ENCODE assay signal across 9 mouse cellular contexts in the genomic region with DNA sequence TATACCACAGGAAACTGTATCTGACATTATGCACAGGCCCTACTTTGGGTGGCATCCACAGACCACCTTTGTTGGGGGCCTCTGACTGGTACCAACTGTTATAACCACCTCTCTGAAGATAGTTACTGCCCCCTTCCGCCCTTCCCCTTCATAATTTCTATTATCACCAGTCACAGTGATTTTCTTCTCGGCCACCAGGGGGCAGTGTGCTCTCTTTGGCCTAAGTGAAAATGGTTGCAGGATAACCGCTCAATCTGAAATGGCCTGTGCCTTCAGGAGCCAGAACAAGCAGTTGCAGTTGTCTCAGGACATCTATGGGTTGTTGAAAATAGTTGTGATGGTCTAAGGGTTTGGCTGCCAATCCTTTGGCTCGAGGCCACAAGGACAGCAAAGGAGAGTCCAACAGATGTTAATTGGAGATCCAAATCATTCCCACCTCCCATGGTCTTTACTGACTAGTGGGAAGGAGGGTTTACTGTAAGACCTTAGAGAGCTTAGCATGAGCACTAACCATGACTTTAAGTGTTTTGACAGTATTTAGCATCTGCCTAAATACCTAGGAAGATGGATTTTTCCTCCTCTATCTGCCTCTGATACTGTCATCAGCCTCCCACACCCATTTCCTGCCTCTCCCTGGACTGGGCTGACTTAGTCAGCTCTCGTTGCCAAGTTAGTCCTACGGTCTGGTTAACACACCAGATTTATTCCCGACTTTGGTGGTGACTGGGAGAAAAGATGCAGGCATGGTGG. TPM values are rescaled to one million over a fixed set of nuclear protein-coding genes. Genes with fewer than 3 reads are reported as not detected.
DNase-seq lines count a peak whose midpoint lies in the region; ATAC-seq and TF ChIP-seq lines count a peak whose summit lies in the region.
"Had no signal": no experiment of that assay in that cellular context is flagged by ENCODE, and none has a peak within 500 bp of the region (broad histone marks: within the 10 kb centered on the region; RNA-seq: fewer than 3 reads in every experiment).

No protein-coding gene starts in this region.

- no peaks in the 10 kb centered on the region for H3K9me3 ChIP-seq in heart, postnatal 0 days (replicated peaks; ENCODE audit: control insufficient read depth, low read length)
- H3K9me3 ChIP-seq: limb, embryonic 12.5 days had no signal

- TF ChIP-seq CTCF in thymus, adult 2 months (IDR thresholded peaks at IDR 0.05; ENCODE audit: borderline replicate concordance, control insufficient read depth, extremely low read depth, insufficient read depth, low read length, poor library complexity) = no peak
- peak; percentile 73 for TF ChIP-seq CTCF in cerebellum, adult 2 months (IDR thresholded peaks at IDR 0.05; ENCODE audit: borderline replicate concordance, insufficient read depth, low read depth, low read length)
- peak; percentile 96 for TF ChIP-seq CTCF in heart, postnatal 0 days (IDR thresholded peaks at IDR 0.05; ENCODE audit: low read depth)

- WGBS in thymus, adult 2 months = 20% methylated on average over 7 of the region's 7 CpGs
- 21% methylated on average over 7 of the region's 7 CpGs for WGBS in cerebellum, adult 2 months
- 12% methylated on average over 7 of the region's 7 CpGs for WGBS in heart, postnatal 0 days

- H3K36me3 ChIP-seq in thymus, adult 2 months (ENCODE audit: control insufficient read depth, insufficient read depth, low read length) = no peaks in the 10 kb centered on the region
- H3K36me3 ChIP-seq in heart, postnatal 0 days (replicated peaks; ENCODE audit: control insufficient read depth, insufficient read depth, low read length) = no peaks in the 10 kb centered on the region
- H3K36me3 ChIP-seq: limb, embryonic 12.5 days had no signal

- no peak overlapping the region for H3K4me3 ChIP-seq in thymus, adult 2 months (ENCODE audit: control insufficient read depth, insufficient read depth, low read length)
- H3K4me3 ChIP-seq in cerebellum, adult 2 months (replicated peaks; ENCODE audit: insufficient read depth, low read depth, low read length) = no peak overlapping the region
- H3K4me3 ChIP-seq in heart, postnatal 0 days (ENCODE audit: low read depth, low read length) = no peak overlapping the region
- H3K4me3 ChIP-seq: limb, embryonic 12.5 days had no signal

- no peaks in the 10 kb centered on the region for H3K4me1 ChIP-seq in thymus, adult 2 months (replicated peaks; ENCODE audit: control insufficient read depth, insufficient read depth, low read length)
- no peaks in the 10 kb centered on the region for H3K4me1 ChIP-seq in cerebellum, adult 2 months (ENCODE audit: control insufficient read depth, insufficient read depth, low read length)
- H3K4me1 ChIP-seq in heart, postnatal 0 days (ENCODE audit: control insufficient read depth, insufficient read depth) = peaks cover 6% of the 10 kb centered on the region; the same call in 1 of the 2 replicates

- H3K27me3 ChIP-seq in thymus, adult 2 months (ENCODE audit: control insufficient read depth, insufficient read depth, low read length) = no peaks in the 10 kb centered on the region
- no peaks in the 10 kb centered on the region for H3K27me3 ChIP-seq in cerebellum, adult 2 months (ENCODE audit: control insufficient read depth, insufficient read depth, low read length)
- 0 out of 2 replicates have a peak, but pooled peaks cover under 1% of the 10 kb centered on the region for H3K27me3 ChIP-seq in heart, postnatal 0 days (ENCODE audit: control insufficient read depth, insufficient read depth, low read length)

- TF ChIP-seq EP300 in heart, postnatal 0 days (IDR thresholded peaks at IDR 0.05; ENCODE audit: low read depth) = no peak

- peak; percentile 35 for DNase-seq in gastrocnemius, adult 18-20 months (ENCODE audit: low spot score)
- no peak for DNase-seq in gastrocnemius, postnatal 25 days
- DNase-seq in thymus, adult 2 months = peak; percentile 58
- no peak for DNase-seq in thymus, adult 18-20 months
- peak; percentile 32 to 44 for DNase-seq in cerebellum, adult 2 months
- peak; percentile 74 for DNase-seq in heart, postnatal 0 days (ENCODE audit: low spot score)
- DNase-seq in lung, postnatal 25 days (ENCODE audit: low spot score) = peak; percentile 36
- DNase-seq in thymus, postnatal 4 days = peak; percentile 76

- H3K9ac ChIP-seq in heart, postnatal 0 days (replicated peaks; ENCODE audit: low read depth, low read length) = no peak overlapping the region
- H3K9ac ChIP-seq: limb, embryonic 12.5 days had no signal

- ATAC-seq in heart, postnatal 0 days (ENCODE audit: insufficient read depth, low read depth) = no peak

- H3K27ac ChIP-seq in thymus, adult 2 months (ENCODE audit: control insufficient read depth, insufficient read depth, low read length) = no peak overlapping the region
- H3K27ac ChIP-seq in cerebellum, adult 2 months (ENCODE audit: insufficient read depth, low read length) = no peak overlapping the region
- no peak overlapping the region for H3K27ac ChIP-seq in heart, postnatal 0 days (ENCODE audit: low read depth)
- H3K27ac ChIP-seq: limb, embryonic 12.5 days had no signal

- no peak overlapping the region for H3K4me2 ChIP-seq in heart, postnatal 0 days (ENCODE audit: low read depth, low read length)
- H3K4me2 ChIP-seq: limb, embryonic 12.5 days had no signal

- TF ChIP-seq POLR2A in thymus, adult 2 months (IDR thresholded peaks at IDR 0.05; ENCODE audit: control insufficient read depth, extremely low read depth, insufficient read depth, low read length, poor library complexity) = no peak
- TF ChIP-seq POLR2A in cerebellum, adult 2 months (IDR thresholded peaks at IDR 0.05; ENCODE audit: borderline replicate concordance, insufficient read depth, low read length) = no peak

RNA-seq across cellular contexts. Expression of a gene that starts 4.6 kb away (rescaled TPM):
- 1 to 10 TPM; 1.9 to 3.0 TPM for total RNA-seq in gastrocnemius, adult 18-20 months (2021)
- total RNA-seq in gastrocnemius, postnatal 25 days (2021) = 1 to 10 TPM; 3.2 to 3.9 TPM
- 3.9 and 4.0 TPM in 2 replicates for polyA plus RNA-seq in thymus, adult 2 months (2012; rRNA removed)
- 12.2 and 14.3 TPM in 2 replicates for polyA plus RNA-seq in cerebellum, adult 2 months (2012; rRNA removed)
- total RNA-seq in heart, postnatal 0 days (2014; rRNA removed; ENCODE audit: low replicate concordance) = 1.9 and 2.9 TPM in 2 replicates
- 3.9 and 5.0 TPM in 2 replicates for polyA plus RNA-seq in heart, postnatal 0 days (2015; fragmentation: Nextera tagmentation; extraction: Ambion mirVana)

RNA-seq across cellular contexts. Expression of a gene that starts 4.9 kb away (rescaled TPM):
- under 1 TPM; 0.27 to 0.31 TPM for total RNA-seq in gastrocnemius, adult 18-20 months (2021)
- total RNA-seq in gastrocnemius, postnatal 25 days (2021) = under 1 TPM; 0.36 to 0.48 TPM
- 1.3 and 1.7 TPM in 2 replicates for polyA plus RNA-seq in thymus, adult 2 months (2012; rRNA removed)
- 17.4 and 22.6 TPM in 2 replicates for polyA plus RNA-seq in cerebellum, adult 2 months (2012; rRNA removed)
- total RNA-seq in heart, postnatal 0 days (2014; rRNA removed; ENCODE audit: low replicate concordance) = 0.31 and 0.42 TPM in 2 replicates
- 0.08 TPM in 1 of 2 replicates, not detected in the other for polyA plus RNA-seq in heart, postnatal 0 days (2015; fragmentation: Nextera tagmentation; extraction: Ambion mirVana)

RNA-seq across cellular contexts. Expression of a gene that starts 40.1 kb away (rescaled TPM):
- total RNA-seq in gastrocnemius, adult 18-20 months (2021) = 1 to 10 TPM; 4.9 to 6.7 TPM
- 1 to 10 TPM; 2.8 to 3.7 TPM for total RNA-seq in gastrocnemius, postnatal 25 days (2021)
- 6.3 and 7.4 TPM in 2 replicates for polyA plus RNA-seq in thymus, adult 2 months (2012; rRNA removed)
- polyA plus RNA-seq in cerebellum, adult 2 months (2012; rRNA removed) = 8.9 and 9.9 TPM in 2 replicates
- total RNA-seq in heart, postnatal 0 days (2014; rRNA removed; ENCODE audit: low replicate concordance) = 9.0 and 9.4 TPM in 2 replicates
- 6.0 and 7.4 TPM in 2 replicates for polyA plus RNA-seq in heart, postnatal 0 days (2015; fragmentation: Nextera tagmentation; extraction: Ambion mirVana)

Comparison
In these comparisons a context has a peak if more than half of its experiments do, and no peak if none do; other contexts are left out.
1. DNase-seq: peak in gastrocnemius, adult 18-20 months (single experiment), thymus, adult 2 months (single experiment), cerebellum, adult 2 months (2 of 2), heart, postnatal 0 days (single experiment), lung, postnatal 25 days (single experiment) and thymus, postnatal 4 days (single experiment); none in gastrocnemius, postnatal 25 days (single experiment) and thymus, adult 18-20 months (0 of 2).